Mouse (Mus musculus): ENCODE measurements around the gene Elp4. TPM values are rescaled to one million over a fixed set of nuclear protein-coding genes. Genes with fewer than 3 reads are reported as not detected.

The Elp4 gene
- total RNA-seq, 2 experiments from 2014 or later, result 8.2 to 9.2 TPM

DNA sequence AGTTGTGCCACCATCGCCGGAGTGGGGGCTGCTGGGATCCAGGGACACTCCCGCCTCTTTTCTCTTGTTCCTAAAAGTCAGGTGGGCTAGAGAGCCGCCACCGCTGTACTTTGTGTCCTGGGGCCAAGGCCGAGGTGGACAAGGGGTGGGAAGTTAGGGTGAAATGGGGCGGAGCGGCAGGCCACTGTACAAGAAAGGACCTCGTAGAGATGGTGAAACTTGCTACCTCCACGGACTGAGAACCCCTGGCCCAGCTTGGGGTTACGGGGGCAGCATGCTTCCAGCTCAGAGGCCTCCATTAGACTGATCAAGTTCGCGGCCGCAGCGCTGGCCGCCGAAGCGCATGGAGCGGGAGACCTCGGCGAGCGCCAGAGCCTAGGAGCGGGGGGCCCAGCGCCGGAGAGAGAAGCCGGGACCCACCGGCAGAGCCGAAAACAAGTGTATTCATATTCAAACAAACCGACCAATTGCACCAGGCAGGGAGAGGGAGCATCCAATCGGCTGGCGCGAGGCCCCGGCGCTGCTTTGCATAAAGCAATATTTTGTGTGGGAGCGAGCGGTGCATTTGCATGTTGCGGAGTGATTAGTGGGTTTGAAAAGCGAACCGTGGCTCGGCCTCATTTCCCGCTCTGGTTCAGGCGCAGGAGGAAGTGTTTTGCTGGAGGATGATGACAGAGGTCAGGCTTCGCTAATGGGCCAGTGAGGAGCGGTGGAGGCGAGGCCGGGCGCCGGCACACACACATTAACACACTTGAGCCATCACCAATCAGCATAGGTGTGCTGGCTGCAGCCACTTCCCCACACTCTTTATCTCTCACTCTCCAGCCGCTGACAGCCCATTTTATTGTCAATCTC lies 229.3 kb downstream of the Elp4 start:
- intact Hi-C loops (cut with DNase I; ENCODE audit: low total_unique reads), result no loop called here
- DNase-seq, result no peak

DNA sequence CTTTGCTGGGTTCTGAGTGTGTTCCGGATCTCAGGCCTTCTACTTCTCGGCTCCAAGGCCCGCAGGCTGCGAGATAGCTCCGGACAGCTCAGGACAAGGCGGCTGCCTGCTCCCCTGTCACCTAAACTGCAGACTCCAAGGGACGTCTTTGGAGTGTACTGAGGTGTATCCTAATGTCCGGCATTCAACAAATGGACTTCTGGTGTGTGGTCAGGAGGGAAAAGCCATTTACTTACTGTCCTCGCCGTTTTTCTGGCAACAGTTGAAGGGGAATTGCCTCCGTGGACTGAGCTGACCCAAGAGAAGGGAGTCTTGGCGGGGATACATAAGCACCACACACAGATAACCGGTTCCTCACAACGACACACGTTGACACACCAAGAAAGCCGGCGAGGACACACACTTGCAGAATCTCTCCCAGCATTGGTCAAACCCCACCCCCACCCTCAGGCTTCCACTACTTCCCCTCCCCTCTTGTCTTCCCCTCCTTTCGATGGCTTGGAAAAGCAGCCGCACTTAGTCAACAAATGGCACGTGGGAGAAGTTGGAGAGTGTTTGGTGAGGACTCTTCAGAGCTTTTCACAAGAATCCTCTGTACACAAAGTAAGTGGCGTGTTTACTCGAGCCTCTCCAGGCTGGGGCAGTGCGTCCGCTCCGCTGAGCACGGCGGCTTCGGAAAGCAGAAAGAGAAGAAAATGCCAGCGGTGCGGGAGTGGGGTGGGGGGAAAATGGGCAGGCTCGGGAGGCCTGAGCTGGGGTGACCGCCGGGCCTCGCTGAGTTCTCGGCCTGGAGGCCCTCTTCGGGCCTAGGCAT lies 230.1 kb downstream of the Elp4 start:
- intact Hi-C loops (cut with DNase I; ENCODE audit: low total_unique reads), result no loop called here
- DNase-seq, result no peak

DNA sequence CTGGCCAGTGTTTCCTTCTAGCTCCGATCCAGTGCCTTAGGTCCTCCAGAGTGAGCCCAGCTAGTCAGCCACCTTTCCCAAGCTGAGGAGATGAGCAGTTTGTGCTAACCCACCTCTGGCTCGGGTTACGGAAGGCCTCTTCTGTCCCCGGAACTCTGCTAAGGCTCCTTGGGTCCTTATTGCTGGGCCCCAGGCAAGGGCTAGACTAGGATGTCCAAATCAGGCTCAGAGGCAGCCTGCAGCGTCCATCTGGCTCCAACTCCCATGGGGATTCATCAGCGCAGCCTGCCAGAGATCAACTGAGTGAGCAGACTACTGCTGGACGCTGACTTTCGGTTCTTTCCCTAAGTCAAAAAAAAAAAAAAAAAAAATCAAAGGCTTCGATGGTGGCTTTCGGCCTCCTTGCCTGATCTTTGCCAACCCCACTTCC lies 230.7 kb downstream of the Elp4 start:
- intact Hi-C loops (cut with DNase I; ENCODE audit: low total_unique reads), result no loop called here
- DNase-seq, result peak; percentile 59

DNA sequence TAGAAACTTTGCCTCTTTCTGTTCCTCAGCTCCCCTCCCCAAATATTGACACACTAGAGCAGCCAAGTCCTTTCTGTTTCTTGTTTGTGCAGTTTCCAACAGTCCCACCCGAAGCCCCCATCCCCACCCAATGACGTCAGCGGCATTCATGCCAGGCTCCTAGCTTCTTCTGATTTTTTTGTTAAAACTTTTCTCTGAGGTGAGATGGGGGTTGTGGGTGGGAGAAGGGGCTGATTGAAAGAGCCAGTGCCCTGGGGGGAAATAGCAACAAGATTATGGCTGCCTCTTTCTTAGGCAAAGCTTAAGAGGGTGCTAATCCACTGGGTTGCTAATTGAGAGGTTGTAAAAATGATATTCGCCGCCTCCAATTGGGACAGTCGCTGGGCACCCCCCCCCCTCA lies 231.3 kb downstream of the Elp4 start:
- DNase-seq, result no peak
- intact Hi-C loops (cut with DNase I; ENCODE audit: low total_unique reads), result no loop called here

DNA sequence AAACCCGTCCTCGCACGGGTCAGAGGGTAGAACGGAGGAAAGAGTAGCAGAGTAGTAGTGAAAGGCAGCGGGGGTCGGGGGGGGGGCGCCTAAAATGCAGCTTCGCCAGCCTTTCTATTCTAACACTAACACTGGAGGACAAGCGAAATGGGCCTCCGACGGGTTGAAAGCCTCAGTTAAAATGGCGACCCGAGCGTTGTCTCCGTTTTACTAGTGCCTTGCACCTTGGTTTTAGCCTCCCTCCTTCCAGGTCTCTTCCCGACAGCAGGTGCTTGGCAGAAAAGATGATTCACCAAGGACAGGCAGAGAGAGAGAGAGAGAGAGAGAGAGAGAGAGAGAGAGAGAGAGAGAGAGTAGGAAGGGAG lies 231.8 kb downstream of the Elp4 start:
- intact Hi-C loops (cut with DNase I; ENCODE audit: low total_unique reads), result no loop called here

DNA sequence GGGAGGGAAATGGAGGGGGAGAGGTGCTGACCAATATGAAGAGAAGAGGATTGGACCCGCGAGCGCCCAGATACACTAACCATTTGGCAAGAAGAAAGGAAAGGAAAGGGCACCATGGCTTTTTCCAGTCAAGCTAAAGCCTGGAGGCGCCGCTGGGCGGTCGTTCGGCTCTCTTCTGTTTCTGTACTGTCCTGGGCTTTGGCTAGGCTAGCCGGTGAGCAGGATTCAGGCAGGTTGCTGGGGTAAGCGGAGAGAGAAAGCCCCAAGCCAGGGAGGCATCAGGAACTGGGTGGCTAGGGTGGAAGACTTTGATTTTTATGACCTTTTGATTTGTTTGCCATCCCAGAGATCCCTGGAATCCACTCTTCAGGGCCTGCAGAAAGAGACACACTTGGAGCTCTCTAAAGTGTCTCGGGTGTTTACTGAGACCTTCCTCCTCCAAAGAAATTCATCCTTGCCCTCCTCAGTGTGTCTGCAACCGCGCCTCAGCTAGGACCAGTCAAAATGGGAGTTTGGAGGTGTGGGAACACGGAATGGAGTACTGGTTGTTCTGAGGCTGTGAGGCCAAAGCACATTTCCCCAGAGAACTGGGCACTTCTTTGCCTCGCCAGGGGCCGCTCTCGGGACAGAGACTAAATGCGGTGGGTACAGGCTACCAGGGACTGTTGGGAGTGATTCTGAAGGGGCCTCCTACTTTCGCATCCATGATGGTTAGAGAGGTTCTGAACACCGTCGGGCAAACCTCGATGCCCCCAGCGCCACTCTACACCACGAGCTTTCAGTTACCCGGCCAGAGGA lies 232.4 kb downstream of the Elp4 start:
- intact Hi-C loops (cut with DNase I; ENCODE audit: low total_unique reads), result no loop called here
- no peak for DNase-seq

More for the DNA sequence above, 231.8 kb downstream of the Elp4 start:
- DNase-seq, result no peak

DNA sequence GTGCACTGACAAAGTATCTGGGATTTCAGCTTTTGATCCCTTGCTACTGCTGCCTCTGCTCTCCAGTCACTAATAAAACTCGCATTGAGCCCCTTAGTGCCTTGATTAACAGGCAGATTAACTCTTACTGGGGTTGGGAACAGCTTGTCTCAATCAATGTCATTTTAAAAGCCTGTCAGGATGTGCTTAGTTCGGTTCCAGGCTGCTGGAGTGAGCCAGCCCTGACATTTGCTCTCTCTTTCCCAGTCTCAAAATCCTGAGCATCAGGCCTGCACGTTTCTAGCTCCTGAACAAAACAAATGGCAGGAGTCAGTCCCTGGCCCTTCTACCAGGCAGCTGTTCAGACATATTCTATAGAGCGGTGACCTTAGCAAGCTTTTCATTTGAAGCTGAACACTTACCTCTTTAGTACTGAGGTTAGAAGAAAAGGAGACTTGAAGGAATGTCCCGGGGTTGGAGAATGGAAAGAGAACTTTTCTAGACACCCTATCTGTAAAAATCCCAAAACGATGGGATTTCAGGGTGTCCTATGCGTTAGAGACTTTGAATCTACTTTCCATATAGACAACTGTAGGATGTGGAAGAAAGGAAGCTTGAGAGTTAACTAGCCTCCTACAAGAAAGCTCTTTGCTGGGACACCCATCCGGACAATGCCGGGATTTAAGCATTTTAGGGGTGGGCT lies 233.1 kb downstream of the Elp4 start:
- DNase-seq, result no peak
- intact Hi-C loops (cut with DNase I; ENCODE audit: low total_unique reads), result no loop called here

DNA sequence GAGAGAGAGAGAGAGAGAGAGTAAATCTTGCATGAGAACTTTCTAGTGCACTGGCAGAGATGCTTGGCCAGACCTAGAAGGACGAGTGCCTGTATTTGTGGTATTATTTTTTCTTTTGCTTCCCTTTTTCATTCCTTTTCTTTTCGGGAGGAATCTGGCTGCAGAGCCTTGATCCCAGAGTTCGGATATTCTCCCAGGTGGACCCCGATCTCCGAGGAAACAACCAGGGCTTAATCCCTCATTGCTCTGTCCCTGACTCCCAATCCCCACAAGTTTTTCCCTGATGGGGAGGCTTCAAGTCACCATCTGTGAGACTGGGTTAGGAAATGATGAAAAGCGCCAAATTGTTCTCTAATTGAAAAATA lies 233.7 kb downstream of the Elp4 start:
- no peak for DNase-seq
- intact Hi-C loops (cut with DNase I; ENCODE audit: low total_unique reads), result no loop called here

DNA sequence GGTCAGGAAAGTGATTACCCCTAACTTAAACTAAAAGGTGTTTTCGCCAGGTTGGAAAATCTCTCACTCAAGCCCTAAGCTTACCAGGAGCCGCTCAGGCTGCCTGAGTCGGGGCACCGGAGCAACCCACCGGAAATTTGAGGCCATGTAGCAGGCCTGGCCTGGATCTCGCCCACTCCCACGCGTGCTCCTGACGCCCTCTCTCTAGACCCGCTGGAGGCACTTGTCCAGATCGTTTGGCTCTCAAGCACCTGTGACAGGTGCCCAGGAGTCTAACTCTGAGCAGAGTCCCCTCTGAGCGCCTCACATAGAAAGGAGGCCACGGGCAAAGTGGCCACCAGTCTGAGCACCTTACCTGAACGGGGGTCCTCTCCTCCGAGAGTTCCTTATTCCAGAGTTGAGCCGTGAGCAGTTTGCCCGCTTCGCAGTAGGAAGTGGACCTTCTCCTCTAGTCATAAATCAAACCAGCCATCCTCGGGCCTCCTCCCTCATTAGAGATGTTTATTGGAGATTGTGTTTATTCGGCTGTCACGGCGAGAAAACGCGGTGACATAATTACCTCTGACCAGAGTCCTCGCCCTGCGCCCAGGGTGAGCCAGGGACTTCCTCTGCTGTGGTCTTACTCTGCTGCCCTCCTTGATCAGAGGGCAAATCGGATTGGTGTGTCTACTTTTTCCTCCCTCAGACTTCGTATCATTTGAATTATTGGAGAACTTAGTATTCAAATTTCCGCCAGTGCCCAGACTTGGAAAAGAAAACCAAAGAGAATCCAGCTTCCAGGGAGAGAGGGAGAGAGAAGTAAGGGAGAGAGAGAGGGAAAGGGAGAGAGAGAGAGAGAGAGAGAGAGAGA lies 234.3 kb downstream of the Elp4 start:
- DNase-seq, result no peak
- intact Hi-C loops (cut with DNase I; ENCODE audit: low total_unique reads), result no loop called here

DNA sequence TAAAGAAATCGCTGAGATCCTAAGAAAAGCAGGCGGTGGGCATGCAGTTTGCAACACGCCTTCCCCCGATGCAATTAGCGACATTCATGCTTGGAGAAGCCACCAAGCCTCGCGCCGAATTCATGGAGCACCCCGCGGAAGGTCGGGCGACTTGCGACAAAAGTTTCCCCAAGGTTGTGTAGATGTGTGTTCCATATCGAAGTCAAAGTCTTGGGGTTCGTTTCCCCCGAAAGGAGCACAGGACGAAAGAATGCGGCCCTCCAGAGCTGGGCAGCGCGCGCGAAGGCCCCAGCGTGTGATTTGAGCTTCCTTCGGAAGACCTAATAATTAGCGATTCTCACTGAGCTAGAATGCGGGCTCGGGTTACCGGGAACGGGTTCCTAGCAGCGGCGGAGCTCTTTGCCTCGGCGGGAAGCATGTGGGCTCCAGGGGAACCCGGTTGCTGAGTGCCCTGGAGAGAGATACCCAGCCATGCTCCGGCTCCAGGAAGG lies 234.9 kb downstream of the Elp4 start:
- DNase-seq, result no peak
- intact Hi-C loops (cut with DNase I; ENCODE audit: low total_unique reads), result no loop called here

DNA sequence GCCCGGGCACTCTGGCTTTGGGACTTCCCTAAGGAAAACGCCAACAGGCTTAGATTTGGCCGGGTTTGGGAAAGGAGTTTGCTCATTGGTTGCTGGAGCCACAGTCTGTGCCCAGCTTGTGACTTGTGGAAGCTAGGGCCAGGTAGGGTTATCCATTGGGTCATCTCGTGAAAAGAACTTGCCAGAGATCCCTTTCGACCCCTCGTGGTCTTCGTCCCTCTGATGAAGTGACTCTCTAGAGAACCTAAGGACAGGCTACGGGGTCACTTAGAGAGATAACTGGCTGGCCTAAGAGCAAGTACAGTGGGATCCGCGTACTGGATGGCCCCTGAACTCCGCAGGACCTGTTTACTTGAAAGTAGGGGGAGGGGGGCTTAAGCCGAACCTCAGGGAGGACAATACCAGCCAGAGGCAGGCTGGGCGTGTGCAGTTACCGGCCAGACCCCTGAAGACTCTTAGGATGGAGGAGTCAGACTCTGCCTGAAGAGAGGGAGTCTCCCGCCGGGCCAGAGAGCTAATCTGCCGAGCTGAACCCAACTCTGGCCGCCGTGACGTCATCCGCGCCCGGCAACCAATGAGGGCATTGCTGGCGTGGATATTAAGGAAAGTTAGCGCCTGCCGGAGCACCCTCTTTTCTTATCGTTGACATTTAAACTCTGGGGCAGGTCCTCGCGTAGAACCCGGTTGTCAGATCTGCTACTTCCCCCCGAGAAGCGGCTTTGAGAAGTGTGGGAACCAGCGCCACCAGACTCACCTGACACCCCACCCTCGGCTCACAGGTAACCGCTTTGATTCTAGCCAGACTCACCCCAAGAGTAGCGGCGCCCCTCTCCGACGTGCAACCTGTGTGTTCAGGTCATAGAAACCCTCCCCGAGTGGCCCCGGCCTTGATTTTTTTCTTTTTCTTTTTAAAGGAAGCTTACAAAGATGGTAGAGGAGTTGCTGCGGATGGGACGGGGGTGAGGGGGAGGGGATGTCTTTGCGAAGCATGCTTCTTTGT lies 235.8 kb downstream of the Elp4 start, which contains the start of gene Pax6:
Pax6 (plus strand) TSS at position 630 of the 1,000 bp plus-strand sequence.
- intact Hi-C loops (cut with DNase I; ENCODE audit: low total_unique reads), result no loop called here
- no peak for DNase-seq

DNA sequence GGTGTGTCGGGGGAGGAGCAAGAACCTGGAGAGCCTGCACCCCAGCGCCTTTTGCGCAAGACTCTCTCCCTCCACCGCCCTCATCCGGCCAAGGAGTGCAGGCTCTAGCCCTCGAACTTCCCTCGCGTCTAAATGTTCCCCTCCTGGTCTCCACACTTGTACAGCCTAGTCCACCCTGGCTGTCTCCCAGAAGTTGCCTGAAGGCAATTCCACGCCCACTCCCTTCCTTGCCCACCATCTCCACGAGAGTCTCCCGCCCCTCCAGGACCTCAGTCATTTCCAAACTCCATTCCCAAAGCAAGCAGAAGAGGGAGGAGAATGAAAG lies 236.8 kb downstream of the Elp4 start:
- DNase-seq, result no peak
- intact Hi-C loops (cut with DNase I; ENCODE audit: low total_unique reads), result no loop called here

DNA sequence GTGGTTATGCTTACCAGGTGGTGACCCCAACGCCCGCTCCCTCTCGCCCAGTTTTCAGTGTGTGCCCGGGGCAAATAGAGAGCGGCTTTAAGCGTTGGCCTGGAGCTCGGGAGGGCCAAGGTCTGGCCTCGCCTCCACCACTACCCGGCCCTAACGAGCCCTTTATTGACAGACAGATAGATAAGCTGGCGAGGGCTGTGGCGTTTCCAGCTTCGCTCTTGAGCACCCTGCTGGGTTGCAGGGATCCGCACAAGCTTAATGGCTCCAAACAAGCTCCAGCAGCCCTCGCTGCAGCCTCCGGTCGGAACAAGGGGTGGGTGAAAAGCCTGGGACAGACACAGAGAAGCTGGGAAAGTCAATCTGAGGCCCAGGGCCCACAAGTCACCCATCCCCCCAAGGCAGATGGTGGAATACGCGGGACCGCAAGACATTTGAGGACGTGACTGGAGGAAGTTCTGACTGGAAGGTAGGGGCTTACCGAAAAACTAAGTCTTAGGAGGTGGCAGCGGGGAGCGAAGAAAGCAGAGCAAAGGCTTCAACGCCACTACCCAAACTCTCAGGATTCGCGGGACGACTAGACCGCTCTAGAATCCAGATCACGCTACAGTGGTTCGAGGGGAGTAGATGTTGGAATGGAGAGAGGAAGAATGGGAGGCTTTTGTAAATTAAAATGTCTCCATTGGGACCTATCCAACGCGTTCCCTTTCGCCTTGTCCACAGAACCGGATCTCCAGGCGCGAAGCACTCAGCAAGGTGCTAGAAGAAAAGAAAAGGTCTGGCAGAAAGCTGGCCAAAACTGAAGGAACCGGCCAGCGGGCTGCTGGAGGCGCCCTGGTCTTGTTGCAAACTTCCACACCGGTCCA lies 237.4 kb downstream of the Elp4 start:
- DNase-seq, result no peak
- intact Hi-C loops (cut with DNase I; ENCODE audit: low total_unique reads), result no loop called here

DNA sequence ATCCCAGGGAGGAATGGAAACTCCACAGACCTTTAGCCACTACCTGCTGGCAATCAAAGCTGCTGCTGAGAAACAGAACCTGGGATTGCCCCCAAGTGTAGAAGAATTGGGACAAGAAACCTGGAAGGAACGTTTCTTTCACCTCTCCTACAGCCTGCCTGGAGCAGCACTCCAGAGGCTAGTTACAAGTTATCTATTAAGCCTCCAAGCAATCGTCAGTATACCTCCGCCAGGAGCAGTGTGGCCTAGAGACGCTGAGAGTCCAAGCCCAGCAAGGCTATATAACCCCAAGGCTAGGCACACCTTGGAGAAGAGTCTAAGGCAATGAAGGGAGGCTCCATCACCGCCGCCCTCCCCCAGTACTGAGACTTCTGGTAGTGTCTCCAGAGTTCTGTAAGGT lies 238.0 kb downstream of the Elp4 start:
- DNase-seq, result no peak
- intact Hi-C loops (cut with DNase I; ENCODE audit: low total_unique reads), result no loop called here

DNA sequence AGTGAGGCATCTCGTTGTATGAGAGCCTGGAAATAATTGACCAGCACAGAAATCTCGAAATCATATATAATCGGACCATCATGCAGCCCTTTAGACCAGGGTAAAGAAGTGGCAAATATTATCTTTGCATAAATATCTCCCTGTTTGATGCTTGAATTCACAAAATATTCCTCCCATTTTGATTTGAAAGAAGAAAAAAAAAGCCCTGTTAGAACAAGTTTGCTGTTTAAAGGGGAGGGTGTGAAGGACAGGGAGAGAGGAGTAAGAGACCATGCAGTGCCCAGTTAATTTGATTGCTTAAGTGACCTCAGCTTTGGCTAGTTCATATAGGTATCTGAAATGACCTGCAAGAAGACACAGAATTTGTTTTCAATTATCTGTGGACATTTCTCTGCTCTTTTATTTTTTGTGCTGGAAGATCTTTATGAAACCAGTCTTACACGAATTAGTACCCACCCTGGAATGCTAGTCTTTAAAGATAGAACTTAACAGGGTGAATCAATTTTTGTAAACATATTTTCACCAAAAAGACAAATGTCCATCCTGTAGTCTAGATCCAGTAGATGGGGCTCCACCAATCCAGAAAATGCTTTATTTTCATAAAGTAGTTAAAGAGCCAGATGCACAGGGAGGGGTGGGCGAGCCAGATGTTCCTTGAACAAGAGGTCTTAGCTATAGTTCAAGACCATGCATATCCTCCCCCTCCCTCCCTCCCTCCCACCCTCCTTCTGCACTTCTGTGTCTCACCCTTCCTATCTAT lies 238.7 kb downstream of the Elp4 start:
- intact Hi-C loops (cut with DNase I; ENCODE audit: low total_unique reads), result no loop called here
- DNase-seq, result no peak

DNA sequence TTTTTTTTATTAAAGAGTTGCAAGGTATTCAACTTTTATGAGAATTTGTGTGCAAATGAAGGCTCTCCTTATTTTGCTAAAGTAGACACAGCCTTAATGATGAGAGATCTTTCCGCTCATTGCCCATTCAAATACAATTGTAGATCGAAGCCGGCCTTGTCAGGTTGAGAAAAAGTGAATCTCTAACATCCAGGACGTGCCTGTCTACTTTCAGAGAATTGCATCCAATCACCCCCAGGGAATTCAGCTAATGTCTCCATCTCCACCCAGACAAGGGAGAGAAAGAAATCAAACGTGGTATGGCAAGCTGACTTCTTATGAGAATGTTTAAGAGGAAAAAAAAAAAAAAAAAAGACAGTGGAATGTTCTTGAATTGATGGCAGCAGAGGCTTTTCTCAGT lies 239.4 kb downstream of the Elp4 start:
- intact Hi-C loops (cut with DNase I; ENCODE audit: low total_unique reads), result no loop called here
- DNase-seq, result no peak

Measured in gastrocnemius, postnatal 14 days (tissue).